Comparison of ENCODE assay signal across 15 mouse cellular contexts in genomic region chr6:99221147-99221546, GRCm38 (mm10).
"Had no signal": no experiment of that assay in that cellular context is flagged by ENCODE, and none has a peak within 500 bp of the region (broad histone marks: within the 10 kb centered on the region; RNA-seq: fewer than 3 reads in every experiment).

No protein-coding gene starts in this region.

- H3K36me3 ChIP-seq: liver, embryonic 13.5 days had no signal

- H3K27me3 ChIP-seq: liver, embryonic 13.5 days had no signal

- DNase-seq: kidney, adult 18-20 months; kidney, adult 9 months; kidney, postnatal 14 days; kidney, postnatal 4 days; layer of hippocampus, postnatal 36 days; liver, embryonic 13.5 days; lung, adult 2 months; lung, postnatal 14 days; lung, postnatal 4 days; midbrain, embryonic 14.5 days; thymus, adult 18-20 months; thymus, postnatal 36 days had no signal

- H3K9ac ChIP-seq: liver, embryonic 13.5 days had no signal

- H3K4me2 ChIP-seq: liver, embryonic 13.5 days; midbrain, embryonic 11.5 days had no signal

- H3K4me3 ChIP-seq: layer of hippocampus, adult 2 months; left cerebral cortex, adult 2 months; liver, embryonic 13.5 days had no signal

- H3K9me3 ChIP-seq: liver, embryonic 13.5 days had no signal

- H3K27ac ChIP-seq: layer of hippocampus, adult 2 months; left cerebral cortex, adult 2 months; liver, embryonic 13.5 days had no signal
